Mouse (Mus musculus): Measurements from ENCODE around the gene Zic4.

- TF ChIP-seq POLR2A (IDR thresholded peaks at IDR 0.05; ENCODE audit: extremely low read depth, insufficient read depth, low read length) (no peak), CTCF (IDR thresholded peaks at IDR 0.05; ENCODE audit: extremely low read depth, insufficient read depth, low read length) (no peak)
Observed at GRCm38 (mm10) chr9:91378411-91379299, 16.4 kb downstream of the Zic4 start.

All from cortical plate, adult 2 months (tissue).